Mouse (Mus musculus): ENCODE results near the gene Hfe2.

Hfe2 gene

GRCm38 (mm10) chr3:96576005-96576658, 51.2 kb downstream of the Hfe2 start:
- no peak for DNase-seq

DNA sequence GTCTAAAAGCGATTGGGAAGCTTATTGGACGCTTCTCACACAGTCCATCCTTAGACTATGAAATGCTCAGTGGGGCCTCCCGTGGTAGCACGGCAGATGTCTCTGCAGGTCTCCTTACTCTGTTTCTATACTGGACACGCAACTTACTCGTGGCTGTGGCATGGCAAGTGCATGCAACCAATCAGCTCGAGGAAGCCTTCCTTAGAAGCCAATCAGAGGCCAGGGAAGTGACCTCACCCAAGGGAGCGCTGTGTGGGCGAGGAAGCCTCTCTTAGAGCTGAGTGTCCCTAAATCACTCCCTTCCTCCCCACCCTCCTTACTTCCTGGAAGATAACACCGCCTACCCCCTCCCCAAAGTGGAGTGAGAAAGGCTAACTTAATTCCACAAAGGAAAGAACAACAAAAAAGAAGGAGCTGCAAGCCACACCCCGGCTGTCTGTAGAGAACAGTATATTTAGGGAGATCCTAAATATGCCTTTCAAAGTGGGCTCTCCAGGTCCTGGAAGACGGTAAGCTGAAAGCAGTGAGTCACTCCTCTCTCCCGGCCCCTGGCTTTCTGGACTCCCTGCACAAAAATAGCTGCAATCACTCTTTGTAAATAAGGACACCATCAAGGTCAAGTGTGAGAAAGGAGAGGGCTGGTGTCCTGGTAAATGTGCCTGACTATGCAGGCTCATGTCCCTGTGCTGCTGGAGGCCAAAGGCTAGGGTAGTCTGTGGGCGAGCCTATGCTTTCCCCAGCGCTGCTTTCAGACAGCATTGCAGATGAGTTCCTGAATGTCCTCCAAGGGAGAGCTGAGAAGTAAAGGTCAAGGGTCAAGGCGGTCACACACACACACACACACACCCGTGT, 51.9 kb downstream of the Hfe2 start, which contains the start of gene Gm16253:
Gene Gm16253, plus strand, starts transcription at position 295 of the 852 bp plus-strand sequence.
- DNase-seq, result peak; percentile 64 to 66

GRCm38 (mm10) chr3:96577566-96577965, 52.6 kb downstream of the Hfe2 start:
- no peak for DNase-seq

Data from cerebellum, postnatal 36 days (tissue).